Mouse (Mus musculus) CH12.LX (cell line): Measurements from ENCODE around the gene Gm281.

Source experiments
- CTCF ChIP-seq, 2 experiments: IDR thresholded peaks in 1 of 2; conservative IDR thresholded peaks in 1 of 2; 2 replicates each; pipeline ENCODE4 v1.5.1; 2011 to 2012; ENCODE audit warnings: low read depth in 2 of 2, low read length in 2 of 2, improper control_type of control experiment in 1 of 2, inconsistent platforms in 1 of 2, mild to moderate bottlenecking in 1 of 2, moderate library complexity in 1 of 2
- EP300 ChIP-seq: IDR thresholded peaks from 2 replicates; pipeline ENCODE4 v1.6.1; 2011; ENCODE audit warnings: low read length, improper control_type of control experiment
- KAT2A ChIP-seq: IDR thresholded peaks from 2 replicates; pipeline ENCODE4 v1.6.1; 2012; ENCODE audit warnings: low read length, improper control_type of control experiment, inconsistent platforms; ENCODE audit not compliant: insufficient replicate concordance
- MAX ChIP-seq: IDR thresholded peaks from 2 replicates; pipeline ENCODE4 v1.6.1; 2011; ENCODE audit warnings: low read length, improper control_type of control experiment
- NELFE ChIP-seq: IDR thresholded peaks from 2 replicates; pipeline ENCODE4 v1.6.1; 2011; ENCODE audit warnings: low read depth, low read length, improper control_type of control experiment
- POLR2A ChIP-seq: IDR thresholded peaks from 2 replicates; pipeline ENCODE4 v1.6.1; 2011; ENCODE audit warnings: low read depth, mild to moderate bottlenecking, improper control_type of control experiment, low read length
- SMC3 ChIP-seq: IDR thresholded peaks from 2 replicates; pipeline ENCODE4 v1.6.1; 2011; ENCODE audit warnings: low read depth, low read length, improper control_type of control experiment
- UBTF ChIP-seq: IDR thresholded peaks from 2 replicates; pipeline ENCODE4 v1.6.1; 2012; ENCODE audit warnings: low read depth, mild to moderate bottlenecking, inconsistent platforms, low read length, improper control_type of control experiment, moderate library complexity
- USF1 ChIP-seq: IDR thresholded peaks from 2 replicates; pipeline ENCODE4 v1.6.1; 2014; ENCODE audit warnings: low read depth, mild to moderate bottlenecking, inconsistent platforms, low read length, improper control_type of control experiment
- ZC3H11A ChIP-seq: IDR thresholded peaks from 2 replicates; pipeline ENCODE4 v1.6.1; 2012; ENCODE audit warnings: low read depth, mild to moderate bottlenecking, inconsistent platforms, low read length, improper control_type of control experiment

DNA sequence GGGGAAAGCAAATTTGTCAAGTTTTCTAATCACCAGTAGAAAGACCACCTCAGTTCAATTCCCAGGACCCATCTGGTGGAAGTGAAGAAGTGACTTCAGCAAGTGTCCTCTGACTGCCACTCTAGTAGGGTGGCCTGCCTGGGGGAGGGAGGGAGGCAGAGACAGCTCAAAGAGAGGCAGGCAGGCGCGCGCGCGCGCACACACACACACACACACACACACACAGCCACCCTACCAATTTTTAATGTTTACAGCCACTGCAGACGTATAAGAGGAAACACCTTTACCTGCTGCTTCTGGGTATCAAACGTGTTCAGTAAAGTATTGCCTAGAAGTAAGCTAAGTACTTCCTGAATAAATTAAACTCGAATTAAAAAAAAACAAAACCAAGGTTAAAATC is 45.8 kb upstream of the Gm281 start:
- TF ChIP-seq CTCF (conservative IDR thresholded peaks at IDR 0.05 in 1 of 2, IDR thresholded peaks at IDR 0.05 in 1 of 2; ENCODE audit: low read depth in 2 of 2, low read length in 2 of 2) (no peak), POLR2A (no peak), SMC3 (no peak), EP300 (no peak; the same call in 1 of the 2 replicates), USF1 (no peak), KAT2A (no peak), ZC3H11A (no peak), MAX (no peak), UBTF (no peak), NELFE (no peak)
